Mouse (Mus musculus) MEL (cell line): ENCODE measurements around the gene Tecta.

Experiments
- BHLHE40 ChIP-seq: IDR thresholded peaks from 2 replicates; pipeline ENCODE4 v1.6.1; 2012; ENCODE audit warnings: low read depth, mild to moderate bottlenecking, inconsistent platforms, low read length, improper control_type of control experiment, borderline replicate concordance
- CHD2 ChIP-seq: IDR thresholded peaks from 2 replicates; pipeline ENCODE4 v1.6.1; 2011; ENCODE audit warnings: low read length, improper control_type of control experiment
- CTCF ChIP-seq, 3 experiments: IDR thresholded peaks in 2 of 3; conservative IDR thresholded peaks in 1 of 3; 2 replicates each; pipeline ENCODE4 v1.5.1; 2011 to 2012; ENCODE audit warnings: low read length in 3 of 3, low read depth in 2 of 3, mild to moderate bottlenecking in 2 of 3, improper control_type of control experiment in 1 of 3, inconsistent platforms in 1 of 3, mixed read lengths in 1 of 3, moderate library complexity in 1 of 3; ENCODE audit not compliant: control insufficient read depth in 1 of 3, insufficient read depth in 1 of 3, poor library complexity in 1 of 3, severe bottlenecking in 1 of 3
- GABPA ChIP-seq: IDR thresholded peaks from 2 replicates; pipeline ENCODE4 v1.6.1; 2012; ENCODE audit warnings: low read depth, mild to moderate bottlenecking, inconsistent platforms, low read length, improper control_type of control experiment, moderate library complexity
- GATA1 ChIP-seq: IDR thresholded peaks from 2 replicates; pipeline ENCODE4 v1.6.1; 2011; ENCODE audit warnings: low read depth, low read length, improper control_type of control experiment
- HCFC1 ChIP-seq: IDR thresholded peaks from 2 replicates; pipeline ENCODE4 v1.6.1; 2012; ENCODE audit warnings: low read depth, mild to moderate bottlenecking, inconsistent platforms, low read length, improper control_type of control experiment, moderate library complexity
- JUND ChIP-seq: IDR thresholded peaks from 2 replicates; pipeline ENCODE4 v1.6.1; 2011; ENCODE audit warnings: low read depth, mild to moderate bottlenecking, improper control_type of control experiment, low read length
- MAFK ChIP-seq: IDR thresholded peaks from 2 replicates; pipeline ENCODE4 v1.6.1; 2011; ENCODE audit warnings: low read depth, mild to moderate bottlenecking, low read length, improper control_type of control experiment, borderline replicate concordance
- MYC ChIP-seq: IDR thresholded peaks from 2 replicates; pipeline ENCODE4 v1.6.1; 2011; ENCODE audit warnings: low read depth, mild to moderate bottlenecking, low read length, improper control_type of control experiment, moderate library complexity
- POLR2A ChIP-seq, 2 experiments: IDR thresholded peaks; 2 replicates each; pipeline ENCODE4 v1.6.1; 2011 to 2012; ENCODE audit warnings: low read length in 2 of 2, mild to moderate bottlenecking in 2 of 2, control low read depth in 1 of 2, improper control_type of control experiment in 1 of 2, low read depth in 1 of 2, moderate library complexity in 1 of 2; ENCODE audit not compliant: control insufficient read depth in 1 of 2, insufficient read depth in 1 of 2, poor library complexity in 1 of 2
- UBTF ChIP-seq: IDR thresholded peaks from 2 replicates; pipeline ENCODE4 v1.6.1; 2012; ENCODE audit warnings: low read depth, mild to moderate bottlenecking, inconsistent platforms, low read length, improper control_type of control experiment, moderate library complexity, borderline replicate concordance; ENCODE audit not compliant: insufficient read depth
- USF2 ChIP-seq, 2 experiments: IDR thresholded peaks; 2 replicates each; pipeline ENCODE4 v1.6.1; 2011 to 2012; ENCODE audit warnings: improper control_type of control experiment in 2 of 2, low read length in 2 of 2, borderline replicate concordance in 1 of 2, inconsistent platforms in 1 of 2, low read depth in 1 of 2, mild to moderate bottlenecking in 1 of 2; ENCODE audit not compliant: insufficient read depth in 1 of 2
- ZC3H11A ChIP-seq: IDR thresholded peaks from 2 replicates; pipeline ENCODE4 v1.6.1; 2012; ENCODE audit warnings: low read depth, mild to moderate bottlenecking, inconsistent platforms, low read length, improper control_type of control experiment
- ZNF384 ChIP-seq: IDR thresholded peaks from 2 replicates; pipeline ENCODE4 v1.6.1; 2012; ENCODE audit warnings: low read depth, mild to moderate bottlenecking, inconsistent platforms, low read length, improper control_type of control experiment

- no peak for TF ChIP-seq MYC
- TF ChIP-seq POLR2A (IDR thresholded peaks at IDR 0.05; ENCODE audit: control insufficient read depth in 1 of 2, insufficient read depth in 1 of 2, low read depth in 1 of 2, low read length in 2 of 2, poor library complexity in 1 of 2) = no peak
- no peak for TF ChIP-seq MAFK
- no peak for TF ChIP-seq CTCF (IDR thresholded peaks at IDR 0.05 in 2 of 3, conservative IDR thresholded peaks at IDR 0.05 in 1 of 3; ENCODE audit: control insufficient read depth in 1 of 3, insufficient read depth in 1 of 3, low read depth in 2 of 3, low read length in 3 of 3, poor library complexity in 1 of 3, severe bottlenecking in 1 of 3)
- TF ChIP-seq BHLHE40 = no peak
- no peak for TF ChIP-seq UBTF
- TF ChIP-seq USF2 (IDR thresholded peaks at IDR 0.05; ENCODE audit: borderline replicate concordance in 1 of 2, insufficient read depth in 1 of 2, low read depth in 1 of 2, low read length in 2 of 2) = no peak
- TF ChIP-seq ZC3H11A = no peak
- no peak for TF ChIP-seq ZNF384
- TF ChIP-seq HCFC1 = no peak
- no peak for TF ChIP-seq CHD2
- TF ChIP-seq GABPA = no peak
- TF ChIP-seq JUND = no peak
- TF ChIP-seq GATA1 = no peak
Measured at GRCm38 (mm10) chr9:42426661-42427358, 27.1 kb upstream of the Tecta start.
